Mouse (Mus musculus) thymus, adult 2 months (tissue): ENCODE data around the gene Tnni3k. TPM values are rescaled to one million over a fixed set of nuclear protein-coding genes. Genes with fewer than 3 reads are reported as not detected.

Source experiments
- DNase-seq: peaks from one replicate; pipeline ENCODE4 v3.0.0; 2021
- H3K27ac ChIP-seq: fragments of 200-500 bp; 2 replicates; pipeline ENCODE4 v1.5.1; 2012; ENCODE audit warnings: low read length, control low read depth; ENCODE audit not compliant: control insufficient read depth, insufficient read depth
- H3K27me3 ChIP-seq: fragments of 200-500 bp; 2 replicates; pipeline ENCODE4 v1.6.1; 2012; ENCODE audit warnings: mild to moderate bottlenecking, low read length, moderate library complexity, mixed read lengths; ENCODE audit not compliant: control insufficient read depth, insufficient read depth
- H3K36me3 ChIP-seq: fragments of 200-500 bp; 2 replicates; pipeline ENCODE4 v1.6.1; 2012; ENCODE audit warnings: mild to moderate bottlenecking, low read length, moderate library complexity; ENCODE audit not compliant: control insufficient read depth, insufficient read depth
- H3K4me1 ChIP-seq: fragments of 200-500 bp; replicated peaks from 2 replicates; pipeline ENCODE4 v1.6.1; 2012; ENCODE audit warnings: low read length; ENCODE audit not compliant: control insufficient read depth, insufficient read depth
- H3K4me3 ChIP-seq: fragments of 200-500 bp; 2 replicates; pipeline ENCODE4 v1.5.1; 2012; ENCODE audit warnings: mild to moderate bottlenecking, low read length, control low read depth, moderate library complexity; ENCODE audit not compliant: control insufficient read depth, insufficient read depth
- CTCF ChIP-seq: fragments of 200-500 bp; IDR thresholded peaks from 2 replicates; pipeline ENCODE4 v1.5.1; 2012; ENCODE audit warnings: mild to moderate bottlenecking, control low read depth, low read length, moderate library complexity, borderline replicate concordance; ENCODE audit not compliant: control insufficient read depth, poor library complexity, insufficient read depth; ENCODE audit errors: extremely low read depth
- POLR2A ChIP-seq: fragments of 200-500 bp; IDR thresholded peaks from 2 replicates; pipeline ENCODE4 v1.6.1; 2012; ENCODE audit warnings: mild to moderate bottlenecking, low read length, control low read depth, moderate library complexity; ENCODE audit not compliant: control insufficient read depth, poor library complexity, insufficient read depth; ENCODE audit errors: extremely low read depth
- WGBS: fragments of 180-500 bp; shearing (Covaris S2); methylation state at CpG from one replicate; pipeline ENCODE4 v1.1.7; 2018; 5-methylcytosine and 5-hydroxymethylcytosine counted together
- polyA plus RNA-seq: library from polyadenylated mRNA; depleted of rRNA; stranded (reverse); fragments of >200 nt; gene quantifications from 2 replicates; pipeline ENCODE4 v1.2.3, GENCODE M21; 2012; rRNA removed

The Tnni3k gene
- polyA plus RNA-seq, 1 experiment, result 3.4 TPM

- Histone ChIP-seq H3K27me3 (no peaks in the 10 kb centered on the region), H3K36me3 (no peaks in the 10 kb centered on the region), H3K27ac (no peak overlapping the region), H3K4me3 (no peak overlapping the region), H3K4me1 (no peaks in the 10 kb centered on the region)
- DNase-seq, result no peak
- 72% methylated on average over 5 of the region's 5 CpGs for WGBS
- TF ChIP-seq CTCF, result no peak
- no peak for TF ChIP-seq POLR2A
Measured at GRCm38 (mm10) chr3:154742927-154743326, 312.3 kb downstream of the Tnni3k start.

DNA sequence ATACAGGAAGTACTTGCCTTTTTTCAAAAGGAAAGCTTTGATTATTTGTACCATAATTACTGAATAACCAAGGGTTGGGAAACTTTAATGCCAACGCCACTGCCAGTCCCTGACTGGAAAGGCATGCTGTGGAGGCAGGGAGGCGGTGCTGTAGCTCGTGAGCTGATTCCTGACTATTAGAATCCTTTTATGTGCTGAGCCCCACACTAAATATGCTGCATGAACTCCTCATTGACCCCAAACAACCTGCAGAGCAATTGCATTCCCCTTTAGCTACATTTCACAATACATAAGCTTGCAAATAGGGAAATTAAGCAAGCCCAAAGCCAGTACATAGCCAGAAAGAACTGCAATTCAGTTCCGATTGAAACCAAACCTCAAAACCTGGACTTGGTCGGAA, 313.7 kb downstream of the Tnni3k start:
- DNase-seq, result no peak
- TF ChIP-seq CTCF, result no peak
- TF ChIP-seq POLR2A, result no peak
- no peaks in the 10 kb centered on the region for H3K27me3 ChIP-seq
- H3K36me3 ChIP-seq, result no peaks in the 10 kb centered on the region
- no peak overlapping the region for H3K4me3 ChIP-seq
- 90% methylated on average over 5 of the region's 5 CpGs for WGBS
- no peaks in the 10 kb centered on the region for H3K4me1 ChIP-seq
- no peak overlapping the region for H3K27ac ChIP-seq

Other genes with a start within 250 kb of the Tnni3k start
- gene Fpgt, start 38.0 kb upstream of the Tnni3k start, polyA plus RNA-seq, result 10.9 and 14.5 TPM in 2 replicates
- 0.14 and 0.18 TPM in 2 replicates for gene Lrriq3, start 38.0 kb upstream of the Tnni3k start, polyA plus RNA-seq